Comparison of ENCODE assay signal across 1 mouse cellular context in genomic region chr5:145088186-145088585, GRCm38 (mm10).
TF ChIP-seq lines count a peak whose summit lies in the region.

No protein-coding gene starts in this region.

TF ChIP-seq in MEL, 35 proteins besides CTCF, POLR2A, EP300 and RAD21 (continued from another document):
- TF ChIP-seq ZMIZ1 (IDR thresholded peaks at IDR 0.05; ENCODE audit: low read depth, low read length), result no peak
- no peak for TF ChIP-seq RCOR1 (IDR thresholded peaks at IDR 0.05; ENCODE audit: low read depth, low read length)
- no peak for TF ChIP-seq UBTF (IDR thresholded peaks at IDR 0.05; ENCODE audit: borderline replicate concordance, insufficient read depth, low read depth, low read length)
- TF ChIP-seq GATA1 (IDR thresholded peaks at IDR 0.05; ENCODE audit: low read depth, low read length), result no peak
- no peak for TF ChIP-seq NRF1 (IDR thresholded peaks at IDR 0.05; ENCODE audit: insufficient read depth, low read depth, low read length, poor library complexity, severe bottlenecking)
- TF ChIP-seq MYB (IDR thresholded peaks at IDR 0.05; ENCODE audit: low read depth, low read length), result no peak
- no peak for TF ChIP-seq USF1 (IDR thresholded peaks at IDR 0.05; ENCODE audit: low read depth, low read length)
- TF ChIP-seq NELFE (IDR thresholded peaks at IDR 0.05; ENCODE audit: low read depth, low read length), result no peak
